Mouse (Mus musculus) large intestine, adult 2 months (tissue): Measurements from ENCODE around the gene Gm20388. TPM values are rescaled to one million over a fixed set of nuclear protein-coding genes. Genes with fewer than 3 reads are reported as not detected.

Experiments used
- DNase-seq: peaks from one replicate; pipeline ENCODE4 v3.0.0-alpha.2; 2012; ENCODE audit warnings: low read depth, low spot score
- WGBS: fragments of 180-500 bp; shearing (Covaris S2); methylation state at CpG from one replicate; pipeline ENCODE4 v1.1.7; 2018; 5-methylcytosine and 5-hydroxymethylcytosine counted together
- polyA plus RNA-seq: library from polyadenylated mRNA; depleted of rRNA; stranded (reverse); fragments of >200 nt; gene quantifications from 2 replicates; pipeline ENCODE4 v1.2.3, GENCODE M21; 2012

The Gm20388 gene
- polyA plus RNA-seq, 1 experiment: 31.5 TPM

DNA sequence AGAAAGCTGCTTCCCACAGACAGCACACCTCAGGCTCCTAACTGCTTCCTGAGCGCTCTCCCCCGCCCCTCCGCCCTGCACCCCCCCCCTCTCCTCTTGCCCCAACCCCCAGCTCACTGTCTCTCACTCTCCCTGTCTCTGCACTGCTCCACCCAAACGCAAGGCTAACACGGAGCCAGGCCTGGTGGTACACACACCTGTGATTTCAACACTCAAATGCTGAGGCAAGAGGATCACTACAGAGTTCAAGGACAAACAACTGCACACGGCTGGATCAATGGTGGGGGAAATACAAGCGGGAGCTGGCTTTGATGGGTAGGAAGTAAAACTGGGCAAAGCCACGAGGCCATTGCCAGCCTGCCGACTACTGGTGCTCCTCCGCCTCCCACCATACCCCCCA is 1026.0 kb downstream of the Gm20388 start:
- WGBS: 25% methylated on average over 10 of the region's 10 CpGs
- DNase-seq: no peak

DNA sequence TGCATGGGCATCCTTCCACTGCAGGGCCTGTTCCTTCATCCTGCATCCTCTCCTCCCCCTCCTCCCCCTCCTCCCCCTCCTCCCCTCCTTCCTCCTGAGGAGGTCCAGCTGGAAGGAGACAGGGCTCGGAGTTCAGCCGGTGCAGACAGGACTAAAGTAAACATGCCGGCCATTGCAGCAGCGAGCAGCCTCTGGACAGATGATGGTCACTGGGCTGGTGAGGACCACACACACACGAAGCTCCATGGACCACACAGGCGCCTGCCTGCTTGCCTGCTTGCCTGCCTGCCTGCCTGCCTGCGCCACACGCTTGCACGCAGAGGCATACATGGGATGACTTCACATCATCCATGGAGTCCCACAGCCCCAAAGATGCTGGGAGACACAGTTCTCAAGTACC is 1026.8 kb downstream of the Gm20388 start:
- WGBS: 52% methylated on average over 8 of the region's 9 CpGs
- no peak for DNase-seq

DNA sequence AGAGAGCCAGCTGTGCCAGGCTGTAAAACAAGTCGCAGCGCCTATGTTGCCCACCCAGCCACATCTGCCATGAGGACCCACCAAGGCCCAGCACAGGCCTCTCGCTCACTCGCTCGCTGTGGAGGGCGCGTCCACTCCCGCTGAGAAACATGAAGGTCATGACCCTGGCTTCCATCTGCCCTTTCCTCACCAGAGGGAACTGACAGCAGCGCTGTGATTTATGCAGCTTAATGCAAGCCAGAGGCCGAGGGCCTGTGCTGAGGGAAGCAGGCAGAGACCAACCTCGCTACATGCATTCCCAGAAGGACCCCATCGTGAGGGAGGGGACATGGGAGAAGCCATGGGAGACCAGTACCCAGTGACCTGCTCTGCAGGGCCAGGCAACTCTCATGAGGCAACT is 1029.6 kb downstream of the Gm20388 start:
- DNase-seq: no peak
- 44% methylated on average over 12 of the region's 12 CpGs for WGBS

DNA sequence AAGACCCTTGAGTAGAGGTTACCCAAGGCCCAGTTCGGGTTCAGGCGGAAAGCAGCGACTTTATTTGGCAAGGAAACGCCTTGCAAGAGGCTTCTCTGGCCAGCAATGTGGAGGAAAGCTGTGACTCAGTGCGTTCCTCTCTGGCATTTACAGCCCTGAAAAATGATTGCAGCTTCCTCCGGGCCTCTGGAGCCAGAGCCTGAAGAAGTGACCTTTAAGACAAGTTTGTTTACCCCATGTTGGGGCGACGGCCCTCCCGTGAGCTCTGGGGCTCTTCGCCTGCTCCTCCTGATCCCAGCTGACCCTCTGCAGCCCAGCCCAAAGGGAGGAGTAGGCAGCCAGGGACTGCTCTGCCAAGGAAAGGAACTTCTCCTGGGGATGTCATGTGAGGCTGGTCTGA is 1036.6 kb downstream of the Gm20388 start:
- WGBS: 9% methylated on average over 10 of the region's 10 CpGs
- DNase-seq: no peak

DNA sequence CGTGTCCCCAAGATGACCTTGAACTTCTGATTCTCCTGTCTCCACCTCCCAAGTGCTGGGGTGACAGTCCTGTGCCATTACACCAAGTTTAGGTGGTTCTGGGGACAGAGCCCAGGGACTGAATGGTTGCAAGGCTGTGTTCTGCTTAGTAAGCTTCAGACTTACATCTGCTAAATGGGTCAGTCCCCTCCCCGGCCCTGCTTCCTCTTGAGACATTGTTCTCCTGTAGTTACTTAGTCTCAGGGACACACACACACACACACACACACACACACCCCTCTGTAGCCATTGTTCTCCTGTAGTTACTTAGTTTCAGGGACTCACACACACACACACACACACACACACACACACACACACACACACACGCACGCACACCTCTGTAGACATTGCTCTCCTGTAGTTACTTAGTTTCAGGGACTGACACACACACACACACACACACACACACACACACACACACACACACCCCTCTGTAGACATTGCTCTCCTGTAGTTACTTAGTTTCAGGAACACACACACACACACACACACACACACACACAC is 1037.5 kb downstream of the Gm20388 start:
- DNase-seq: no peak
- 41% methylated on average over 4 of the region's 4 CpGs for WGBS

DNA sequence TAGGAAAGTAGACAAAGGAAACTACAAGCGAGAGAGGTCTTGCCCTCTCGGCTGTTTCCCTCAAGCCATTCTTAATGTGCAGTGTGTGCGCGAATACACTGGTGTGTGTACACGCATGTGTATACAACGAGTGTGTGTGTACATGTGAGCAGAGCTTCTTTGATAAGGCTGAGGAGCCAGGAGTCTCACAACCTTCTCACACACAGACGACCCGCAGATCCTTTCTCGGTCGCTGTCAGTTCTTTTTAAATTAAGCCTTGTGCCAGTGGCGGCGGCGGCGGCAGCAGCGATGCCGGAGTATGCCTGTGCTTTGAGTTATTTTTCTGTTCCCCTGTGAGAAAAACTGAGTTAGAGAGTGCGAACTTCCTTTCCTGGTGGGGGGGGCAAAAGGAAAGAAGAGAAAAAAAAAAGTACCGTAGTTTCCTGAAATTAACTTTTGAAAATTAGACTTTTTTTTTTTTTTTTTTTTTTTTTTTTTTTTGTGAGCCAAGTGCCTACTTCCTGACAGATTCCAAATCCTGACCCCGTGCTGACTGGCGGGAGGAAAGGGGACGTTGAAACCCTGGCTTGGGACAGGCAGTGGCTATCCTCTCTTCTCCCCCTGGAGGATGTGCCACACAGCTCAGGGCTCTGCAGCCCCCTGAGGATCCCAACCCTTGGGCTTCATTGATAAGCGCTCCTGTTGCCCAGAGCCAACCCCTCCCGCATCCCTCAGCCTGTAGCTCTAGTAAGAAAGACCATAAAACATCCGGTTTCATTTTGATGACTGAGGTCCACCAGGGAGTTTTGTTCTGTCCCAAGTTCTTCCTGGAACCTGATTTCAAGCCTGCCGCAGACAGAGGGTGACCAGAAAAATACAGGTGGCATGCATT is 1038.2 kb downstream of the Gm20388 start:
- WGBS: 28% methylated on average over 25 of the region's 25 CpGs
- DNase-seq: no peak

DNA sequence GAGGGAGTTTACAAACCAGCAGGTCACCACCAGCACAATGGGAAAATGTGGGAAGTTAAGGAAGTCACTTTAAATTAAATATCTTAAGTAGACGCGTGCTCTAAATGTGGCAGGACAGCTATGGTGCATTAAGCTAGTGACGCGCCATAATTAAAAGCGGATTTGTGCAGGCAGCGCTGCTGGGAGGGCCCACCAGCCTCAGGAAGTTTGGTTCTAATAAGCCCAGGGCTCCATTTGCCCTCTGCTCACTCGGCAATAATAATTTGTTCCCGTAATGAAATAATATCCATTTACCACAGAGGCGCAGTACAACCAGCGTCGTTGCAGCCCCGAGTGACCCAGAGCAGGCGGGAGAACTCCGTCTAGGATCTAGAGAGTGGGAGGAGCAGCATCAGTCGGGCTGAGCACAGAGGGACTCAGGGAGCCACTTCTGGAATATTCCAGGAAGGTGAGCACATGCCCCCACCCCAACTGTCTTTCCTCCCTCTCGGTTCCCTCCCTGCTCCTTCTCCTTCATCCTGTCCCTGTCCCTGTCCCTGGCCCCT is 1040.1 kb downstream of the Gm20388 start:
- 55% methylated on average over 16 of the region's 16 CpGs for WGBS
- no peak for DNase-seq

DNA sequence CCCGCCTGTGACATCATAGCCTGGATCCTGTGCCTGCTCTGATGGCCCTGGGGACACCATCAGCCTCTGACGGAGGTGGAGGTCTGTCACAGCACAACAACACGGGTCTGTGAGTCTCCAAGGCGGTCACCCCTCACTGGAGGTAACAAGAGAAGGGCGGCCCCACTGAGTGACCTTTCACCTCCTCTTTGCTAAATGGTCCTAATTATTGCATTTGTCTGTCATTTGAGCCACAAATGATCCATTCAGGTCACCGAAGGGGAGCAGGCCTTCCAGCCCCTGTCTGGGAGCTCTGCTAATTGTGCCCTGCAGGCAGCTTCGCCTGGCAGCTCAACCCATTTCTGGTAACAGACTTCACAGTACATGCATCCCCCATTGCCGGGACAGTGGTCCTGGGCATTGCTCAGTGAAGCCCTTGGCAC is 1048.8 kb downstream of the Gm20388 start:
- WGBS: 46% methylated on average over 8 of the region's 8 CpGs

DNA sequence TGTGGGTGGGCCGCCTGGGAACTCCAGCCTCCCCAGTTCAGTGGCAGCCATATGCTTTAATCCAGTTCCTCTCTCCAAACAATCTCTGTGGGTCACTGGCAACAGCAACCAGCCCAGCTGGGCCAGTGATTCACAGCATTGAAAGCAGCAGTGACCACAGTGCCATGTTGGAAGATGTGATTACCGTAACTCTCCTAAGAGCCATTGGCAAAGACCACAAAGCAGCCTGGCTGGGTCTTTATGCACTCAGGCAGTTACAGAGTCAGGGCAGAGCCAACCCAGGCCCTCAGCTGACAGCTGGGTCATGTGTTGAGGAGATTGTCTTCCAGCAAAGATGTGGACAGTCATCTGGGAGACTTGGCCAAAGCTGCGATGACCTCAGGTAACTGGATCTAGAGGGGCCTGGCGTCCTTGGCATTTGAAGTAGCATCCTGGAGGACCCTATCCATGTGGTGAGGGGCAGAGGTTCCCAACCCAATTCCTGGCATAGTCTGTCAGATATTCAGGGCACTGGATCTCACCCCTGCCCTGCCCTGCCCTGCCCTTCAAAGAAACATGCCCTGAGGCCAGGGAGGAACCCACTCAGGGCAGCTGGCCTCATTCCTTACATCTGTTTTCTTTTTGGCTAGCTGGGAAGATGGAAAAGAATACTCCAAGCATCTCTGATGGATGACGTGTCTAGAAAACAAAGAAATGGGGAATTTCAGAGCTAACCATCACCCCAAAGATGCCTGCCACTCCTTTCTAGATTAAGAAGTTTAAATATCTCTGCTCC is 1052.2 kb downstream of the Gm20388 start:
- WGBS: 84% methylated on average over 5 of the region's 5 CpGs
- DNase-seq: no peak

More for the DNA sequence above, 1048.8 kb downstream of the Gm20388 start:
- DNase-seq: no peak

DNA sequence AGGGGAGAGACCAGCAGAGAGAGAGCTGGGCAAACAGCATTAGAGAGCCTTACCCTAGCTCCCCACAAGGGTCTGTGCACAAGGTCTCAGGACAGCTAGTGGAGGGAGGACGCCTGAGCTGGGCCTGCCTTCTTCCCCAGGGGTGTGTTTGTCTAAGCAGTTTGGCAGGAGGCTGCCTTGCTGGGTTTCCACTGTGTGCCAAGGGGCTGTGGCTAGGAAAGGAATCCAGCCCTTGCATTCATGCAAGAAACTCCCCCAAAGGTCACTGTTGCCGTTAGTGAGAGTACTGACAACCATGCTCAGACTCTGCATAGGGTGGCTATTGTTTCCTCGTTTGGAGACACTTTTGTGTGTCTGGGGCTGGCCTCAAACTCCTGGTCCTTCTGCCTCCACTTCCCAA is 1055.9 kb downstream of the Gm20388 start:
- no peak for DNase-seq
- 32% methylated on average over 3 of the region's 3 CpGs for WGBS

DNA sequence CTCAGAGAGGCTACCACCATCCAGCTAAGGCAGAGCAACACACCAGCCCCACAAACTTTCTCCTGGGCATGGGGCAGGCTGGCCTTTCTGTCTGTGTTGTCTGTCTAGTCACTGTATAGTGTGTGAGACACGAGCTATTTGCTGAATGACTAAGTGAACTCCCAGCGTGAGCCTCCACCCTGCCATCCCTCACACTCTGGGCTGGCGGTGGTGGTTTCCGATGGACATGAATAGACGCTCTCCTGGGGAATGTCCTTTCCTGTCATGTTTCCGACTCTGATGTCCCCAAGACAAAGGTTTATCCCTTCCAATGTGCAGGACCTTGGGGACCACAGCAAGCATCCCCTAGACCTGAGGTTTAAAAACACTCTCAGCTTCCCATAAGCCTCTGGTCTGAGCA is 1057.7 kb downstream of the Gm20388 start:
- 45% methylated on average over 6 of the region's 6 CpGs for WGBS
- no peak for DNase-seq

DNA sequence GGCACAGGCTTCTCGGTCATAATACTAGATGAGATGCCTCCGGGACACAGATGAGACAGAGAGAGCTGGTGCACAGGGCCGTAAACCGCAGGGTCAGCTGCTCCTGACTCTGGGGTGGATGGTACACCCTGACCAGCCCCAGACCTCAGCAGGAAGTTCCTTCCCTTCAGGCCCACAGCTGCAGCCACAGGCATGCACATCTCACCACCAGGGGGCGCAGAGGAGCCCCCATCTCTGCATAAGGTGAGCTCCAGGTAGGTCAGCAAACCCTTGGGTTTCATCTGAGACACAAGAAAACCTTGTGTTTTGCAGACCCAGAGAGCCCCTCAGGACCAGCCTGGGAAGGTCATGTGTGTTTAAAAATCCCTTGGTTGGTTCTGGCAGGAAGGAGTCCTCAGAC is 1059.7 kb downstream of the Gm20388 start:
- DNase-seq: no peak
- 21% methylated on average over 5 of the region's 5 CpGs for WGBS

DNA sequence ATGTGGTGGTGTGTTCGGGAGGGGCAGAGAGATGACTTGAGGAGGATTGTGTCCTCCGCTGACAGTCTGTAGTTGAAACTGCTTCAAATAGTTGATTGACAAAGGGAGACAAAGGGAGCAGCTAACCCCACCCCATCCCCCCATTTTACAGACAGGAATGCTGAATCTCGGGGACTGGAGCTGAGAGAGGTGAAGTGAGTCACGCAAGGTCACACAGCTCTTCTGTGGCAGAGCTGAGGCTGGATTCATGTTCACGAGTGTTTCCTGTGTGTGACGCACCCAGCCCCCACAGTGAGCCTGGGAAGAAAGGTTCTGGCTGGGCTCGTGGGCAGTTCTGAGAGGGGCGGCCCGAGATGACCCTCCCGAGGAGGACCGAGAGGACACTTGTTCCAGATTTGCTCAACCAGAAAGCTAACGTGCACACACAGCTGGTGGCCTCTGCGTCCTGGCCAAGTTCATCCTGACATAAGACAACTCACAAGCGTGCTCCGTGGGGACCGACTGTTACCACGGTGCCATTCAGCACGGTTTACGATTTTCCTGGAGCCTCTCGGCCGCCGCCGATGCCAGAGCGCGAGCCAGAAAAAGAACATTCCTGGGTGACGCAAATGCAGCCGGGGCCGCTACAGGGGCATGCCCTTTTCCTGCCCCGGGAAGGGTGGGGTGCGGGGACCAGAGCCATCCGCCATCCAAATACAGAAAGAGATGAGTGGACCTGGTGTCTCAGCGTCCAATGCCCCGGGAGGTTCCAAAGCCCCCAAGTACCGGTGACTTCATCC is 1061.2 kb downstream of the Gm20388 start:
- WGBS: 13% methylated on average over 34 of the region's 34 CpGs
- DNase-seq: no peak

DNA sequence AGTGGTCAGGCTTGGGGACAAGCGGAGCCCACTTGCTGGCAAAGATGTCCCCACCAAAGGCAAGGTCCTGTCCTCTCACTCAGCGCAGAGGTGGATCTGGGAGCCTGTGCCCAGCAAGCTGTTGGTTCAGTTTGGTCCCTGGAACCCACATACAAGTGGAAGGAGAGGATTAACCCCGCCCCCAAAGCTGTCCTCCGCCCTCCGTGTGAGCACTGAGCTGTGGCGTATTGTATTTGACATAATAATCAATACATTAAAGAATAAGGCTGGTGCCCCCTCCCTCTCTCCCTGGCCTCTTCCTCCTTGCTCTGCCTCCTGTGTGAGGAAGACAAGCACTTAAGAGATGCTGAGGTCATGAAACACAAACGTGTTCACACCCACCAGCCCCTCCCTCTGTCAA is 1062.4 kb downstream of the Gm20388 start:
- WGBS: 24% methylated on average over 7 of the region's 7 CpGs
- DNase-seq: no peak

DNA sequence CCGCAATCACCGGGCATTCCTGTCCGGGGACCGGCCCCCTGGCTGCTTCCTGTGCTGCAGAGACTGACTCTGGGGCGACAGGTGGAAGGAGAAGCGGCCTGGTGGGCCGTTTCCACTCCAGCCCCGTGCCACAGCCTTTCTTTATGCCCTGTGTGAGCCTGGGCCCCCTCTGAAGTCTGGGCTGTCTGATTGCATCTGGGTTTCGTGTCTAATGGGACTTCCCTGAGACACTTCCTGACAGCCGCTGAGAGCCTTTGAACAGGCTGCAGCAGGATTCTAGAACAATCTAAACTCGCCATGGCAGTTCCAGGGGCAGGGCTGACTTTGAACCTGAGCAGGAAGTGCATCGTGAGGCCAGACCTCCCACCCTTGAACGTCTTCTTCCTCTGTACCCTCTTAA is 1066.5 kb downstream of the Gm20388 start:
- WGBS: 53% methylated on average over 13 of the region's 13 CpGs
- DNase-seq: no peak

DNA sequence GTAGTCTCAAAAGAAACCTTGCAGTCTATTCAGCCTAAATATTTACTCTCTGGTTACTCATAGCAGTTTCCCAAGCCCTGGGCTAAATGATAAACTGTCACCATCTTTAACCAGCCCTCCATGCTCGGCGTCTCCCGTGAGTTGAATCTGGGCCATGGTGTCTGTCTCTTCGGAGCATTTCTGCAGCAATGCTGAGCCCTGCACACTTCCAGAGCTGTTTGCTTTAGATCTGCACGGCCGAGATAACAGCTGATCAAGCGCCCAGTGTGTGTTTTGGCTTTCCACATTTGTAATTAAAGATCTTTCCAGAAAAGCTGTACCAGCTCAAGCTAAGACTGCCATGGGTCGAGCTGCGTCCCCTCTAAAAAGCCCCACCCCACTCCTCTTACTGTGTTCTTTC is 1068.6 kb downstream of the Gm20388 start:
- 22% methylated on average over 9 of the region's 9 CpGs for WGBS
- no peak for DNase-seq

DNA sequence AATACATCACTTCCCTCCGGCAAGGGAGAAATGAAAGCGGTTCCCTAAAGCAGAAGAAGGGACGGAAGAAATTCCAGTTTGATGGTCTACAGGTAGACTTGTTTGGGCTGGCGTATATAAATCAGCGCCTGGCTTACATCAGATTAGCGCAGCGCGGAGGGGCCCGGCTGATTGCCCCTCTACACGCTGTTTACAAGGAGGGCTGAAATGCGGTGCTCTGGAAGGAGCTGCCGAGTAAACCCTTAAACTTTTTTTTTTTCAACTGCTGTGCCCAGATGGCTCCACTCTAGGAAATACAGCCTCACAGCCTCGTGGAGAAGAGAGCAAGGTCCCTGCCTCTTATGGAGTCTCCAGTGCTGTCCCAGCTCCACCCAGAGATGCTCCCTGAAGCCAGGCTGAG is 1070.3 kb downstream of the Gm20388 start:
- 28% methylated on average over 13 of the region's 13 CpGs for WGBS
- no peak for DNase-seq

DNA sequence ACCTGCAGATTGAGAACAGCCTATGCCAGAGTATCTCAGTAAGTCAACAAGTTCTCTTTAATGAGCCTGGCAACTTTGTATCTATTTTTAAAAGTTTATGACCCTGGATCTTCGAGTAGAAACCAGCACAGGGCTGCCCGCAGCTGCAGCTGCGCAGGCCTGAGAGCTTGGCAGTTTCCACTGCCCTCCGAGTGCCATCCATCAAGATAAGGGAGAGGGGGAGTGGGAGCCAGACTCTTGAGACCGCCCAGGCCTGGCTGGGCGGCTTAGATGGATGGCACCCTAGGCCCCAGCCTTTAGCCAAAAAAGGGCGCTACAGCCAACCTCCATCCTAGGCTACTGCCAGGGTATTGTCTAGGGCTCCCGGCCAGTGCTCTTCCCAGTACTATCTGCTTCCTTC is 1074.2 kb downstream of the Gm20388 start:
- 39% methylated on average over 8 of the region's 8 CpGs for WGBS
- DNase-seq: no peak

DNA sequence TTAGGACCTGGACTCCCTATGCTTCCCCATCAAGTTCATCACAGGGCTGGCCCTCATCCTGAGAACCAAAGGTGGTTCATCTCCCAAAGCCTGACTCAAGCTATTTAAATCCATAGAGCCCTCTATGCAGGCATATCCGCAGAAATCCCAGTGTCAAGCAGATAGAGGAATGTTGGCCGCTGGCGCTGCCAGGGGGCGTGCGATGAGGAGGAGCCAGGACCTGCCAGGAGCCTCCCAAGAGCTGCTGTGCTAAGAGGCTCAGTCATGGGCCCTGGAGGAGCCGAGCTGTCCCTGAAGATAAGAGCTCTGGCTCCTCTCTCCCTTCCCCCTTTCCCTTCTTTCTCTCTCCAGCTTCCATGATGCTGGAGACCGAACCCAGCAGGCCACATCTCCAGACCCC is 1075.4 kb downstream of the Gm20388 start:
- DNase-seq: no peak
- 68% methylated on average over 7 of the region's 7 CpGs for WGBS

DNA sequence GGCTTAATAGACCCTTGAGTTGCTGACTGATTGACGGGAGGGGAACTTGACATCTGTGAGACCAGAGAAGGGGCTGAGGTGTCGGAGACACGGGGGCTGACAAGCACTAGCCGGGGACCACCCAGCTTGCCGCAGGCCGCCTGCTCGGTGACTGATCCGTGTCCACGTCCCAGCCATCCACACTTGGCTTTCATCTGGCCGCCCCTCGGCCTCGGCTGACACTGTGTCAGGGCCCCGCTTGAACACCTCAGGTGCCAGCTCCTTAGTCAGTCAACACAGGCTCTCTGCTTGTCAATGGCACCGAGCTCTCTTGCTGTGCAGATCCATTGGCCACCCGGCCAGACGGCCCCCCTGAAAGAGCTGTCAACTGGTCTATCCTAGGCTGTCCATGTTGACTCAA is 1083.1 kb downstream of the Gm20388 start:
- 94% methylated on average over 16 of the region's 16 CpGs for WGBS
- no peak for DNase-seq
